ENCODE assay signal across 9 mouse cellular contexts in genomic region chr8:114973002-114973461, GRCm38 (mm10).
DNase-seq lines count a peak whose midpoint lies in the region; ATAC-seq and TF ChIP-seq lines count a peak whose summit lies in the region.
"Had no signal": no experiment of that assay in that cellular context is flagged by ENCODE, and none has a peak within 500 bp of the region (broad histone marks: within the 10 kb centered on the region; RNA-seq: fewer than 3 reads in every experiment).

No protein-coding gene starts in this region.

- no peak overlapping the region for H3K9ac ChIP-seq in lung, postnatal 0 days (replicated peaks; ENCODE audit: low read depth)
- H3K9ac ChIP-seq in heart, embryonic 13.5 days, result peak overlapping the region; percentile 65; the same call in 1 of the 2 replicates

- H3K36me3 ChIP-seq in lung, postnatal 0 days (ENCODE audit: insufficient read depth, low read length), result no peaks in the 10 kb centered on the region
- H3K36me3 ChIP-seq in heart, embryonic 13.5 days, result no peaks in the 10 kb centered on the region

- H3K4me2 ChIP-seq in lung, postnatal 0 days (replicated peaks; ENCODE audit: low read depth, low read length), result no peak overlapping the region
- peak overlapping the region; percentile 60 for H3K4me2 ChIP-seq in heart, embryonic 13.5 days

- H3K27ac ChIP-seq in lung, postnatal 0 days (ENCODE audit: low read length), result no peak overlapping the region
- H3K27ac ChIP-seq in heart, embryonic 13.5 days (replicated peaks), result peak overlapping the region; percentile 76
- H3K27ac ChIP-seq in cerebellum, adult 2 months (ENCODE audit: insufficient read depth, low read length), result no peak overlapping the region

- no peak for ATAC-seq in lung, postnatal 0 days
- ATAC-seq in heart, embryonic 13.5 days (ENCODE audit: extremely low read depth, insufficient number of reproducible peaks, low FRiP score, low TSS enrichment), result no peak

- H3K4me3 ChIP-seq in lung, postnatal 0 days (ENCODE audit: low read depth, low read length), result no peak overlapping the region
- H3K4me3 ChIP-seq in heart, embryonic 13.5 days, result peak overlapping the region; percentile 25
- no peak overlapping the region for H3K4me3 ChIP-seq in cerebellum, adult 2 months (replicated peaks; ENCODE audit: insufficient read depth, low read depth, low read length)

- TF ChIP-seq CTCF in lung, postnatal 0 days (IDR thresholded peaks at IDR 0.05), result no peak
- TF ChIP-seq CTCF in cerebellum, adult 2 months (IDR thresholded peaks at IDR 0.05; ENCODE audit: borderline replicate concordance, insufficient read depth, low read depth, low read length), result no peak

- H3K27me3 ChIP-seq in lung, postnatal 0 days (replicated peaks; ENCODE audit: insufficient read depth, low read length), result no peaks in the 10 kb centered on the region
- H3K27me3 ChIP-seq in heart, embryonic 13.5 days (replicated peaks), result no peaks in the 10 kb centered on the region
- no peaks in the 10 kb centered on the region for H3K27me3 ChIP-seq in cerebellum, adult 2 months (ENCODE audit: control insufficient read depth, insufficient read depth, low read length)

- H3K9me3 ChIP-seq in lung, postnatal 0 days (ENCODE audit: low read length), result no peaks in the 10 kb centered on the region
- H3K9me3 ChIP-seq in heart, embryonic 13.5 days, result peaks cover 6% of the 10 kb centered on the region

- peak; percentile 38 for DNase-seq in lung, postnatal 0 days (ENCODE audit: low spot score)
- no peak for DNase-seq in lung, adult 18-20 months
- DNase-seq in ZHBTc4 (ENCODE audit: low read depth, low spot score), result peak; percentile 38
- DNase-seq in retina, postnatal 1 day, result peak; percentile 62
- DNase-seq in cerebellum, adult 2 months, result no peak
- no peak for DNase-seq in neural tube, embryonic 10.5 days (ENCODE audit: extremely low spot score, low spot score)
- DNase-seq in cerebellum, adult 8-10 months, result no peak
- DNase-seq: cerebellum, adult 9-11 months had no signal

- TF ChIP-seq EP300 in lung, postnatal 0 days (IDR thresholded peaks at IDR 0.05), result no peak

- TF ChIP-seq POLR2A in cerebellum, adult 2 months (IDR thresholded peaks at IDR 0.05; ENCODE audit: borderline replicate concordance, insufficient read depth, low read length), result no peak

- WGBS in lung, postnatal 0 days, result 39% methylated on average over 12 of the region's 12 CpGs
- WGBS in heart, embryonic 13.5 days, result 23% methylated on average over 12 of the region's 12 CpGs
- WGBS in cerebellum, adult 2 months, result 71% methylated on average over 12 of the region's 12 CpGs

- no peaks in the 10 kb centered on the region; the same call in 1 of the 2 replicates for H3K4me1 ChIP-seq in lung, postnatal 0 days (ENCODE audit: insufficient read depth, low read depth, low read length)
- peaks cover 43% of the 10 kb centered on the region for H3K4me1 ChIP-seq in heart, embryonic 13.5 days
- no peaks in the 10 kb centered on the region for H3K4me1 ChIP-seq in cerebellum, adult 2 months (ENCODE audit: control insufficient read depth, insufficient read depth, low read length)

Comparison
In these comparisons a context has a peak if more than half of its experiments do, and no peak if none do; other contexts are left out.
1. DNase-seq: peak in lung, postnatal 0 days (single experiment), ZHBTc4 (single experiment) and retina, postnatal 1 day (single experiment); none in lung, adult 18-20 months (0 of 2), cerebellum, adult 2 months (0 of 2), neural tube, embryonic 10.5 days (single experiment) and cerebellum, adult 8-10 months (single experiment).